ENCODE assay signal across 9 mouse cellular contexts in genomic region chr8:93908546-93908945, GRCm38 (mm10).
DNase-seq lines count a peak whose midpoint lies in the region; ATAC-seq and TF ChIP-seq lines count a peak whose summit lies in the region.
"Had no signal": no experiment of that assay in that cellular context is flagged by ENCODE, and none has a peak within 500 bp of the region (broad histone marks: within the 10 kb centered on the region; RNA-seq: fewer than 3 reads in every experiment).

No protein-coding gene starts in this region.

- intact Hi-C loops in gastrocnemius, adult 2 months (cut with DNase I), result no loop called here

- H3K9me3 ChIP-seq in liver, embryonic 12.5 days (replicated peaks), result no peaks in the 10 kb centered on the region

- peak; percentile 22; the same call in 1 of the 2 replicates for ATAC-seq in liver, embryonic 12.5 days
- ATAC-seq in granulocyte monocyte progenitor cell, adult 5-6 weeks (replicated peaks; ENCODE audit: poor library complexity, severe bottlenecking), result no peak

- H3K27ac ChIP-seq in gastrocnemius, adult 2 months, result peak overlapping the region; percentile 74
- peak overlapping the region; percentile 26; the same call in 1 of the 2 replicates for H3K27ac ChIP-seq in brown adipose tissue, adult 24 weeks (replicated peaks; ENCODE audit: low read depth, low read length)
- H3K27ac ChIP-seq in liver, embryonic 12.5 days, result peak overlapping the region; percentile 48; the same call in 1 of the 2 replicates
- H3K27ac ChIP-seq: liver, embryonic 14.5 days had no signal

- DNase-seq in gastrocnemius, adult 2 months, result peak; percentile 46
- no peak for DNase-seq in gastrocnemius, postnatal 10 days
- peak; percentile 49 to 56 for DNase-seq in heart, adult 9 months (ENCODE audit: low spot score in 2 of 2)
- DNase-seq in urinary bladder, postnatal 36 days (ENCODE audit: low spot score in 2 of 2), result no peak
- DNase-seq in lung, postnatal 25 days (ENCODE audit: low spot score), result no peak

- no peaks in the 10 kb centered on the region for H3K36me3 ChIP-seq in liver, embryonic 12.5 days

- no peak overlapping the region for H3K9ac ChIP-seq in liver, embryonic 12.5 days
- H3K9ac ChIP-seq: liver, embryonic 14.5 days had no signal

- no peak overlapping the region for H3K4me2 ChIP-seq in liver, embryonic 12.5 days

- TF ChIP-seq CTCF in gastrocnemius, adult 2 months (IDR thresholded peaks at IDR 0.05), result no peak

- no peak overlapping the region for H3K4me3 ChIP-seq in gastrocnemius, adult 2 months
- no peak overlapping the region for H3K4me3 ChIP-seq in brown adipose tissue, adult 24 weeks (ENCODE audit: insufficient read depth, low read depth, low read length)
- H3K4me3 ChIP-seq in liver, embryonic 12.5 days, result no peak overlapping the region

- no peaks in the 10 kb centered on the region for H3K27me3 ChIP-seq in liver, embryonic 12.5 days (replicated peaks)

- WGBS in liver, embryonic 12.5 days (ENCODE audit: insufficient replicate concordance), result 20% methylated on average over 1 of the region's 1 CpGs

- peaks cover 12% of the 10 kb centered on the region for H3K4me1 ChIP-seq in brown adipose tissue, adult 24 weeks (ENCODE audit: control insufficient read depth, insufficient read depth, insufficient read length, low read length)
- H3K4me1 ChIP-seq in liver, embryonic 12.5 days, result peaks cover 39% of the 10 kb centered on the region

Comparison
In these comparisons a context has a peak if more than half of its experiments do, and no peak if none do; other contexts are left out.
1. DNase-seq: peak in gastrocnemius, adult 2 months (single experiment) and heart, adult 9 months (2 of 2); none in gastrocnemius, postnatal 10 days (single experiment), urinary bladder, postnatal 36 days (0 of 2) and lung, postnatal 25 days (single experiment).
2. Peak in every context shown above with its lines, with median percentiles within 50 percentile points of each other: H3K27ac ChIP-seq.